In genomic region chr11:89836897-89837296, GRCm38 (mm10) we compare ENCODE assay signal across 18 mouse cellular contexts. TPM values are rescaled to one million over a fixed set of nuclear protein-coding genes. Genes with fewer than 3 reads are reported as not detected.
"Had no signal": no experiment of that assay in that cellular context is flagged by ENCODE, and none has a peak within 500 bp of the region (broad histone marks: within the 10 kb centered on the region; RNA-seq: fewer than 3 reads in every experiment).

No protein-coding gene starts in this region.

- H3K27me3 ChIP-seq: liver, embryonic 13.5 days; liver, embryonic 15.5 days; megakaryocyte, embryonic 14.5 days; midbrain, embryonic 13.5 days; midbrain, embryonic 15.5 days; neural tube, embryonic 12.5 days; stomach, embryonic 15.5 days had no signal

- ATAC-seq: liver, postnatal 0 days; midbrain, embryonic 13.5 days; midbrain, embryonic 15.5 days had no signal

- DNase-seq: liver; liver, embryonic 13.5 days; liver, postnatal 0 days; right cerebral cortex, postnatal 14 days; thymus, adult 2 months; thymus, postnatal 14 days; thymus, postnatal 36 days had no signal

- H3K4me2 ChIP-seq: liver, embryonic 11.5 days; liver, embryonic 13.5 days; liver, embryonic 15.5 days; midbrain, embryonic 11.5 days; midbrain, embryonic 13.5 days; midbrain, embryonic 15.5 days; neural tube, embryonic 12.5 days; stomach, embryonic 15.5 days had no signal

- H3K27ac ChIP-seq: liver, embryonic 13.5 days; liver, embryonic 15.5 days; macrophage; midbrain, embryonic 13.5 days; midbrain, embryonic 15.5 days; neural tube, embryonic 12.5 days; stomach, embryonic 15.5 days; stomach, postnatal 0 days had no signal

- H3K9ac ChIP-seq: liver, embryonic 13.5 days; liver, embryonic 15.5 days; liver, postnatal 0 days; midbrain, embryonic 13.5 days; midbrain, embryonic 15.5 days; neural tube, embryonic 12.5 days; stomach, embryonic 15.5 days had no signal

- H3K9me3 ChIP-seq: liver, embryonic 13.5 days; liver, embryonic 15.5 days; midbrain, embryonic 13.5 days; midbrain, embryonic 15.5 days; neural tube, embryonic 12.5 days; stomach, embryonic 15.5 days had no signal

- H3K36me3 ChIP-seq: liver, embryonic 13.5 days; liver, embryonic 15.5 days; midbrain, embryonic 13.5 days; midbrain, embryonic 15.5 days; neural tube, embryonic 12.5 days; stomach, embryonic 15.5 days had no signal

- H3K4me1 ChIP-seq: liver, embryonic 13.5 days; liver, embryonic 15.5 days; megakaryocyte, embryonic 14.5 days; midbrain, embryonic 15.5 days had no signal

- H3K4me3 ChIP-seq: liver, embryonic 13.5 days; liver, embryonic 15.5 days; megakaryocyte, embryonic 14.5 days; midbrain, embryonic 13.5 days; midbrain, embryonic 15.5 days; neural tube, embryonic 12.5 days; stomach, embryonic 15.5 days had no signal

RNA-seq across cellular contexts. Expression of gene Ankfn1, which starts 59.4 kb away (rescaled TPM):
- polyA plus RNA-seq: liver, embryonic 11.5 days; liver, embryonic 15.5 days; liver, postnatal 0 days; macrophage; spleen, adult 2 months had no signal
